In the genomic region with DNA sequence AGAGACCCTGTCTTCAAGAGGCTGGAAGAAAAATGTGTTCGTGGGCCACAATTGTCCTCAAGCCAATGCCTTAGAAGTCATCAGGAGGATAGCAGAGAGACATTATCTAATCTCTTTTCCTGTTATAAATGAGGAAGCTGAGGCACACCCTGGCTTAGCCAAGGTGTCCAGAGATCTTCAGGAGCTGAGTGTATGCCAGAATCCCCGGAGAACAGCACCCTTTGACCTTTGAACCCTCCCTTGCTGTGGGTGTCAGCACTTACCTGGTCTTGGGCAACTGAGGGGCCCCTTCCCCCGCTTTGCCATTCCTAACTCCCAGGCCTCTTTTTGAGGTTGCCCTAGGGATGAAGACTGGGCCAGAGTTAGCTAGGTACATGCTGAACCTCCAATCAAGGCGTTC, we compare ENCODE assay signal across 17 mouse cellular contexts. TPM values are rescaled to one million over a fixed set of nuclear protein-coding genes. Genes with fewer than 3 reads are reported as not detected.
DNase-seq lines count a peak whose midpoint lies in the region; ATAC-seq and TF ChIP-seq lines count a peak whose summit lies in the region.
"Had no signal": no experiment of that assay in that cellular context is flagged by ENCODE, and none has a peak within 500 bp of the region (broad histone marks: within the 10 kb centered on the region; RNA-seq: fewer than 3 reads in every experiment).

No protein-coding gene starts in this region.

- 77% methylated on average over 4 of the region's 4 CpGs for WGBS in kidney, adult 2 months
- 80% methylated on average over 4 of the region's 4 CpGs for WGBS in kidney, embryonic 16.5 days
- 43% methylated on average over 4 of the region's 4 CpGs for WGBS in liver, embryonic 15.5 days (ENCODE audit: insufficient replicate concordance)

- no peak overlapping the region for H3K4me3 ChIP-seq in gastrocnemius, adult 2 months
- no peak overlapping the region for H3K4me3 ChIP-seq in kidney, adult 2 months (ENCODE audit: insufficient read depth, low read depth, low read length)
- H3K4me3 ChIP-seq in kidney, embryonic 16.5 days (ENCODE audit: low read length): no peak overlapping the region
- no peak overlapping the region for H3K4me3 ChIP-seq in brown adipose tissue, adult 24 weeks (ENCODE audit: insufficient read depth, low read depth, low read length)
- no peak overlapping the region for H3K4me3 ChIP-seq in liver, embryonic 15.5 days (replicated peaks)
- H3K4me3 ChIP-seq: embryonic facial prominence, embryonic 12.5 days; left cerebral cortex, adult 2 months; limb, embryonic 13.5 days; stomach, embryonic 15.5 days had no signal

- no peak overlapping the region for H3K4me2 ChIP-seq in kidney, embryonic 16.5 days (replicated peaks; ENCODE audit: low read depth, low read length)
- H3K4me2 ChIP-seq in liver, embryonic 15.5 days: peak overlapping the region; percentile 60; the same call in 1 of the 2 replicates
- H3K4me2 ChIP-seq: embryonic facial prominence, embryonic 12.5 days; limb, embryonic 13.5 days; stomach, embryonic 15.5 days had no signal

- ATAC-seq in kidney, embryonic 16.5 days (ENCODE audit: low FRiP score, low TSS enrichment): no peak
- no peak for ATAC-seq in liver, embryonic 15.5 days (ENCODE audit: insufficient read depth)
- ATAC-seq: inflammation-experienced regulatory T-cells, adult 6 months; midbrain, embryonic 16.5 days had no signal

- no peak for TF ChIP-seq CTCF in gastrocnemius, adult 2 months (IDR thresholded peaks at IDR 0.05)
- TF ChIP-seq CTCF in kidney, adult 2 months (conservative IDR thresholded peaks at IDR 0.05; ENCODE audit: insufficient read depth, insufficient read length, low read depth, low read length): no peak

- no peaks in the 10 kb centered on the region for H3K27me3 ChIP-seq in kidney, adult 2 months (replicated peaks; ENCODE audit: control insufficient read depth, insufficient read depth, low read length)
- no peaks in the 10 kb centered on the region for H3K27me3 ChIP-seq in kidney, embryonic 16.5 days (ENCODE audit: insufficient read depth, low read length)
- no peaks in the 10 kb centered on the region for H3K27me3 ChIP-seq in liver, embryonic 15.5 days
- H3K27me3 ChIP-seq: embryonic facial prominence, embryonic 12.5 days; limb, embryonic 13.5 days; stomach, embryonic 15.5 days had no signal

- no peak for TF ChIP-seq POLR2A in kidney, adult 2 months (IDR thresholded peaks at IDR 0.05; ENCODE audit: low read depth, low read length)

- H3K27ac ChIP-seq in gastrocnemius, adult 2 months: peak overlapping the region; percentile 78
- peak overlapping the region; percentile 32; the same call in 1 of the 2 replicates for H3K27ac ChIP-seq in kidney, adult 2 months (ENCODE audit: insufficient read depth, low read depth, low read length)
- H3K27ac ChIP-seq in kidney, embryonic 16.5 days (ENCODE audit: low read length): no peak overlapping the region
- H3K27ac ChIP-seq in brown adipose tissue, adult 24 weeks (replicated peaks; ENCODE audit: low read depth, low read length): peak overlapping the region; percentile 21
- peak overlapping the region; percentile 97 for H3K27ac ChIP-seq in liver, embryonic 15.5 days (replicated peaks)
- H3K27ac ChIP-seq: embryonic facial prominence, embryonic 12.5 days; left cerebral cortex, adult 2 months had no signal

- H3K9ac ChIP-seq in kidney, embryonic 16.5 days (replicated peaks; ENCODE audit: low read length): no peak overlapping the region
- peak overlapping the region; percentile 58 for H3K9ac ChIP-seq in liver, embryonic 15.5 days
- H3K9ac ChIP-seq: embryonic facial prominence, embryonic 12.5 days; limb, embryonic 13.5 days; stomach, embryonic 15.5 days had no signal

- intact Hi-C loops in gastrocnemius, adult 2 months (cut with DNase I): no loop called here

- no peak for DNase-seq in gastrocnemius, adult 2 months
- DNase-seq in gastrocnemius, postnatal 4 days (ENCODE audit: low spot score in 2 of 2): no peak
- DNase-seq in kidney, adult 2 months: peak; percentile 51
- DNase-seq in frontal cortex, postnatal 10 days (ENCODE audit: low spot score in 2 of 2): no peak
- DNase-seq in urinary bladder, adult 18-20 months (ENCODE audit: low spot score in 2 of 2): no peak
- DNase-seq: adrenal gland, postnatal 25 days; cerebellum, postnatal 36 days; thymus, postnatal 4 days had no signal

- no peaks in the 10 kb centered on the region for H3K9me3 ChIP-seq in kidney, embryonic 16.5 days (ENCODE audit: low read length)
- H3K9me3 ChIP-seq in liver, embryonic 15.5 days (replicated peaks): no peaks in the 10 kb centered on the region
- H3K9me3 ChIP-seq: embryonic facial prominence, embryonic 12.5 days; limb, embryonic 13.5 days; stomach, embryonic 15.5 days had no signal

- H3K36me3 ChIP-seq in kidney, adult 2 months (ENCODE audit: control insufficient read depth, insufficient read depth, low read length): no peaks in the 10 kb centered on the region
- H3K36me3 ChIP-seq in kidney, embryonic 16.5 days (ENCODE audit: insufficient read depth, low read length): no peaks in the 10 kb centered on the region
- no peaks in the 10 kb centered on the region for H3K36me3 ChIP-seq in liver, embryonic 15.5 days (replicated peaks)
- H3K36me3 ChIP-seq: embryonic facial prominence, embryonic 12.5 days; limb, embryonic 13.5 days; stomach, embryonic 15.5 days had no signal

- H3K4me1 ChIP-seq in kidney, adult 2 months (ENCODE audit: control insufficient read depth, insufficient read depth, low read length): no peaks in the 10 kb centered on the region; the same call in 1 of the 2 replicates
- H3K4me1 ChIP-seq in kidney, embryonic 16.5 days (ENCODE audit: insufficient read depth, low read length): peaks cover 35% of the 10 kb centered on the region
- H3K4me1 ChIP-seq in brown adipose tissue, adult 24 weeks (ENCODE audit: control insufficient read depth, insufficient read depth, insufficient read length, low read length): peaks cover 14% of the 10 kb centered on the region
- peaks cover 100% of the 10 kb centered on the region for H3K4me1 ChIP-seq in liver, embryonic 15.5 days (replicated peaks)

RNA-seq across cellular contexts. Expression of gene Pim1, which starts 49.0 kb away (rescaled TPM):
- 10 to 100 TPM; 13.8 to 35.2 TPM for total RNA-seq in gastrocnemius, adult 2 months (2021)
- total RNA-seq in gastrocnemius, postnatal 4 days (2021): 10 to 100 TPM; 21.4 to 21.8 TPM
- polyA plus RNA-seq in kidney, adult 2 months (2012; rRNA removed): 16.0 and 18.8 TPM in 2 replicates
- polyA plus RNA-seq in kidney, embryonic 16.5 days (2015; fragmentation: Nextera tagmentation; extraction: Ambion mirVana): 12.5 and 14.5 TPM in 2 replicates
- polyA plus RNA-seq in brown adipose tissue, adult 24 weeks (2012; ENCODE audit: insufficient read depth, insufficient read length, missing spikeins): 77.0 and 152 TPM in 2 replicates
- polyA plus RNA-seq in liver, embryonic 15.5 days (2015; fragmentation: Nextera tagmentation; extraction: Ambion mirVana): 93.3 and 93.5 TPM in 2 replicates
